Mouse (Mus musculus) kidney, adult 2 months (tissue): ENCODE measurements around the gene Fhdc1. TPM values are rescaled to one million over a fixed set of nuclear protein-coding genes. Genes with fewer than 3 reads are reported as not detected.

Experiments
- DNase-seq: peaks from one replicate; pipeline ENCODE4 v3.0.0; 2021
- H3K27ac ChIP-seq: fragments of 200-500 bp; 2 replicates; pipeline ENCODE4 v1.5.1; 2012; ENCODE audit warnings: low read depth, low read length, control low read depth, inconsistent platforms; ENCODE audit not compliant: insufficient read depth
- H3K27me3 ChIP-seq: fragments of 200-500 bp; replicated peaks from 2 replicates; pipeline ENCODE4 v1.6.1; 2012; ENCODE audit warnings: mild to moderate bottlenecking, moderate library complexity, low read length, inconsistent platforms; ENCODE audit not compliant: control insufficient read depth, insufficient read depth
- H3K36me3 ChIP-seq: fragments of 200-500 bp; 2 replicates; pipeline ENCODE4 v1.6.1; 2012; ENCODE audit warnings: mild to moderate bottlenecking, moderate library complexity, low read length, inconsistent platforms; ENCODE audit not compliant: control insufficient read depth, insufficient read depth
- H3K4me1 ChIP-seq: fragments of 200-500 bp; 2 replicates; pipeline ENCODE4 v1.6.1; 2011; ENCODE audit warnings: low read length; ENCODE audit not compliant: control insufficient read depth, insufficient read depth
- H3K4me3 ChIP-seq: fragments of 200-500 bp; 2 replicates; pipeline ENCODE4 v1.5.1; 2011; ENCODE audit warnings: mild to moderate bottlenecking, low read depth, low read length, control low read depth; ENCODE audit not compliant: insufficient read depth
- CTCF ChIP-seq: fragments of 200-500 bp; conservative IDR thresholded peaks from 2 replicates; pipeline ENCODE4 v1.5.1; 2011; ENCODE audit warnings: low read depth, mild to moderate bottlenecking, control low read depth, low read length, moderate library complexity, mixed read lengths; ENCODE audit not compliant: insufficient read depth, insufficient read length
- POLR2A ChIP-seq: fragments of 200-500 bp; IDR thresholded peaks from one replicate; pipeline ENCODE4 v1.6.1; 2011; ENCODE audit warnings: low read depth, low read length, control low read depth
- WGBS: fragments of 180-500 bp; shearing (Covaris S2); methylation state at CpG from one replicate; pipeline ENCODE4 v1.1.7; 2018; 5-methylcytosine and 5-hydroxymethylcytosine counted together
- polyA plus RNA-seq: library from polyadenylated mRNA; depleted of rRNA; stranded (reverse); fragments of >200 nt; gene quantifications from 2 replicates; pipeline ENCODE4 v1.2.3, GENCODE M21; 2012

The Fhdc1 gene
- polyA plus RNA-seq, 1 experiment = 0.80 TPM

- Histone ChIP-seq H3K27me3 (no peaks in the 10 kb centered on the region), H3K4me1 (no peaks in the 10 kb centered on the region), H3K27ac (peak overlapping the region; percentile 47; the same call in 1 of the 2 replicates), H3K4me3 (no peak overlapping the region), H3K36me3 (no peaks in the 10 kb centered on the region)
- TF ChIP-seq CTCF (no peak), POLR2A (no peak)
- peak; percentile 85 for DNase-seq
- WGBS = 68% methylated on average over 10 of the region's 10 CpGs
Measured at GRCm38 (mm10) chr3:84467419-84468110, 12.7 kb downstream of the Fhdc1 start.

GRCm38 (mm10) chr3:84465822-84466500, 14.3 kb downstream of the Fhdc1 start:
- TF ChIP-seq CTCF (no peak), POLR2A (no peak)
- Histone ChIP-seq H3K4me3 (no peak overlapping the region), H3K4me1 (no peaks in the 10 kb centered on the region), H3K36me3 (no peaks in the 10 kb centered on the region), H3K27ac (no peak overlapping the region), H3K27me3 (no peaks in the 10 kb centered on the region)
- DNase-seq = no peak
- 89% methylated on average over 6 of the region's 6 CpGs for WGBS

DNA sequence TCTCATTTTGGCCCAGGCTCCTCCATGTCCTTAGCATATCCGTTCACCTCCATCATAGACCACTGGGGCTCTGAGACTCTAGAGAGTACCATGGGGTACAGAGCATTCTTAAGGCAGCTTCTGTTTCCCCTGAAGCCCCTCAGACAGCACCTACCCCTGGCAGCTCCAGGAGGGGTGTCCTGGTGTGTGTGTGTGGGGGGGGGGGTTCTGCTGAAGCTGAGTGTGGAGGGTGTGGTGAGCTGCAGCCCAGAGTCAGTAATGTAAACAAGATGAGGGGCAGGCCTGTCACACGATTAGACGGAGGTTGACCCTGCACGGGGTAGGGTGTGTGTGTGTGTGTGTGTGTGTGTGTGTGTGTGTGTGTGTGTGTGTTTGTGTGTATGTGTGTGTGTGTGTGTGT, 18.5 kb downstream of the Fhdc1 start:
- WGBS = 65% methylated on average over 4 of the region's 4 CpGs
- Histone ChIP-seq H3K36me3 (no peaks in the 10 kb centered on the region), H3K27ac (no peak overlapping the region), H3K4me3 (no peak overlapping the region), H3K4me1 (no peaks in the 10 kb centered on the region), H3K27me3 (no peaks in the 10 kb centered on the region)
- TF ChIP-seq CTCF = no peak
- no peak for TF ChIP-seq POLR2A
- DNase-seq = no peak

- 31% methylated on average over 12 of the region's 12 CpGs for WGBS
- TF ChIP-seq CTCF = no peak
- no peak for TF ChIP-seq POLR2A
- no peak overlapping the region for H3K4me3 ChIP-seq
- H3K27me3 ChIP-seq = no peaks in the 10 kb centered on the region
- no peaks in the 10 kb centered on the region for H3K4me1 ChIP-seq
- peak; percentile 88 for DNase-seq
- no peaks in the 10 kb centered on the region for H3K36me3 ChIP-seq
- no peak overlapping the region for H3K27ac ChIP-seq
Measured at GRCm38 (mm10) chr3:84460952-84461351, 19.3 kb downstream of the Fhdc1 start.

- no peaks in the 10 kb centered on the region for H3K36me3 ChIP-seq
- H3K4me1 ChIP-seq = no peaks in the 10 kb centered on the region
- 60% methylated on average over 3 of the region's 3 CpGs for WGBS
- TF ChIP-seq CTCF (no peak), POLR2A (no peak)
- H3K27ac ChIP-seq = no peak overlapping the region
- DNase-seq = peak; percentile 23
- no peak overlapping the region for H3K4me3 ChIP-seq
- no peaks in the 10 kb centered on the region for H3K27me3 ChIP-seq
Measured at GRCm38 (mm10) chr3:84460499-84460898, 19.7 kb downstream of the Fhdc1 start.

GRCm38 (mm10) chr3:84455733-84456417, 24.4 kb downstream of the Fhdc1 start:
- H3K36me3 ChIP-seq = no peaks in the 10 kb centered on the region
- WGBS = 56% methylated on average over 12 of the region's 12 CpGs
- DNase-seq = peak; percentile 78
- TF ChIP-seq POLR2A (no peak), CTCF (no peak)
- H3K27ac ChIP-seq = no peak overlapping the region
- H3K4me1 ChIP-seq = no peaks in the 10 kb centered on the region
- H3K27me3 ChIP-seq = no peaks in the 10 kb centered on the region
- H3K4me3 ChIP-seq = no peak overlapping the region

DNA sequence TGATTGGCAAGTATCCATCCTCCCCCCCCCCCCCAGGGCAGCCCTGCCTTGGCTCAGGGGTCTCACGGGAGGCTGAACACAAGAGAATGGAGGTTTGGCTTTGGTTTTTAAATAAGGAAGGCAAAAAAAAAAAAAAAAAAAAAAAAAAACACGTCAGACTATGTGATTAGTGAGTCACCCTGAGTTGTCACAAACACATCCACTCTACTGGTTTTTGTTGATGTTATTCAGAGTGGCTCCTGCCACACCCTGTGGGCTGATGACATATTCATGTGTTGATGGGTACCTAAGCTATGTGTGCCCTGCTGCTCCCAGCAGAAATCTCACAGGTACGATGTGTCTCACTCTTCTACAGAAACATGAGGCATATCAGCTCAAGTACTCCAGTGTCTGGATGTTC, 29.6 kb downstream of the Fhdc1 start:
- H3K27me3 ChIP-seq = no peaks in the 10 kb centered on the region
- no peak overlapping the region for H3K27ac ChIP-seq
- no peaks in the 10 kb centered on the region for H3K4me1 ChIP-seq
- TF ChIP-seq CTCF (no peak), POLR2A (no peak)
- DNase-seq = no peak
- H3K36me3 ChIP-seq = no peaks in the 10 kb centered on the region
- H3K4me3 ChIP-seq = no peak overlapping the region
- 77% methylated on average over 3 of the region's 3 CpGs for WGBS
